Mouse (Mus musculus) spleen, embryonic (tissue): ENCODE measurements at regions not wholly inside any gene's neighbourhood (a gene's known extent, or its start where the extent isn't known, plus 50 kb on each side); places are given as distances from the start of the nearest gene placed in this dataset.

Source experiments
- CTCF ChIA-PET: fragments of 350-600 bp; sonication (Branson Sonifier 250); formaldehyde crosslinking; loops from one replicate; lab custom pipeline; 2022; lab: Charles Lee

DNA sequence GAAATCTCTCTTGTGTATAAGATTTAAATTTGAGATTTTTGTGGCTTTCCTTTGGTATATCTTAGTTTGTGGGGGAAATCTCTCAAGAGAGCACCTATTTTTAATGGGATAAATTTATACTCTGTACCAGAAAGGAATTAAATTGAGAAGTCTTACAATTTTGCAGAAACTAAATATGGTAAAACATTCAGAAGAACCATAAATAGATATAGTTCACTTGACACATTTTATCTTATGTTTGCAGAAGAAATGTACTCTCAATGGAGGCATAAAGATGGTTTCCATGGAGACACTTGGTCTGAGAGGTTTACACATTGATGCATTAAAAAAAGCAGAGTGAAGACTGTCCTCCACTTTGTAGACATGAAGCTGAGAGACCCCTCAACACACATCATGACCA is 86.9 kb downstream of the Ndufa10 start:
- CTCF ChIA-PET: no interaction called here

DNA sequence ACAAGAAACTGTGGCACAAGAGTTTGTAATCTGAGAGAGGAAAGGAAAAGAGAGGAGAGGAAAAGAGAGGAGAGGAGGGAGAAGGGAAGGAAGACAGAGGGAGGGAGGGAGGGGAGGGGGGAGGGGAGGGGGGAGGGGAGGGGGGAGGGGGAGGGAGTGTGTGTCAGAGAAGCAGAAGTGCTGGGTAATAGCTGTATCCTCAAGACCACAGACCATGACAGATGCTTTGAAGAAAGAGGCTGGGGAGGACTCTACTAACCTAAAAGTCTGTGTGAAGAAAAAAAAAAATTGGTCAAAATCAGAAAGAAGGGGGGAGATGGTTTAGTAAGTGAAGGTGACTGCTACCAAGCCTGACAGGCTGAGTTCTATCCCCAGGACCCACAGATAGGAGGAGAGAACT is 88.7 kb downstream of the Ndufa10 start:
- CTCF ChIA-PET: interaction anchor here (0.6 to 0.7 kb wide), 2 partner anchors 91 to 226 kb away, joined by 3 to 4 read pairs; no protein-coding TSS in a partner anchor

DNA sequence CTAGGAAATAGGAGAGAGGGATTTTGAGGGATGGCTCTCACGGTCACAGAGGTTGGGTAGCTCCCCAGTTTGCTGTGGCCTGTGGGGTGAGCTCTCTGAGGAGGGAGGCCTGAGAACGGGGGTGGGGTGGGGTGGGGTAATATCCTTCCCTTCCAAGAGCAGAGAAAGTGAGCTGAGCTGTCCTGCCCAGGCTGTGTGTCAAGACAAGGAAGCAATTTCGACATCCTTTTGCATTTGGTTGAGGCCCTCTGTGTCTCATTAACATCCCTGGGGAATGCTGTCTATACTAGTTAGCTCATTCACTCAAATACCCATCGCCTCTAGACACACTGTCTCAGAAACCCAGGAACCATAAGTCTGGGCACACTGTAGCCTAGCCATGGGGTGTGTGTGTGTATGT is 89.9 kb downstream of the Ndufa10 start:
- CTCF ChIA-PET: interaction anchor here (0.6 kb wide), 1 partner anchor 19 kb away, joined by 3 read pairs; no protein-coding TSS in a partner anchor

DNA sequence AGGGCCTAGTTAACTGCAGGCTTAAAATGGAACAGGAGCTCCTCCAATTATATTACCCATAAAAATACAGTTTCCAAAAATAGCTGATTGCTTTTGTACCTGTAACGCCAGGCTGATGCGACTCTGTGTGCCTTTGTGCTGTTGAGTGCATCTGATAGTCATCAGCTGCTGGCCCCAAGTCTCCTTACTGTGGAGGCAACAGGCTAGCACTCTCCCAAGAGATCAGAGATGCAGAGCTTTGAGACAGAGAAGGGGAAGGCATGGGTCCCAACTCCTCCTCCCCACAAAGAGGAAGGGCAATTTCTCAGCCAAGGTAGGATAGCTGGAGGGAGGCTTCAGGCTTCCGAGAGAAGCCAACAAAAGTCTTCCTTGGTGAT is 94.2 kb downstream of the Ndufa10 start:
- CTCF ChIA-PET: no interaction called here

DNA sequence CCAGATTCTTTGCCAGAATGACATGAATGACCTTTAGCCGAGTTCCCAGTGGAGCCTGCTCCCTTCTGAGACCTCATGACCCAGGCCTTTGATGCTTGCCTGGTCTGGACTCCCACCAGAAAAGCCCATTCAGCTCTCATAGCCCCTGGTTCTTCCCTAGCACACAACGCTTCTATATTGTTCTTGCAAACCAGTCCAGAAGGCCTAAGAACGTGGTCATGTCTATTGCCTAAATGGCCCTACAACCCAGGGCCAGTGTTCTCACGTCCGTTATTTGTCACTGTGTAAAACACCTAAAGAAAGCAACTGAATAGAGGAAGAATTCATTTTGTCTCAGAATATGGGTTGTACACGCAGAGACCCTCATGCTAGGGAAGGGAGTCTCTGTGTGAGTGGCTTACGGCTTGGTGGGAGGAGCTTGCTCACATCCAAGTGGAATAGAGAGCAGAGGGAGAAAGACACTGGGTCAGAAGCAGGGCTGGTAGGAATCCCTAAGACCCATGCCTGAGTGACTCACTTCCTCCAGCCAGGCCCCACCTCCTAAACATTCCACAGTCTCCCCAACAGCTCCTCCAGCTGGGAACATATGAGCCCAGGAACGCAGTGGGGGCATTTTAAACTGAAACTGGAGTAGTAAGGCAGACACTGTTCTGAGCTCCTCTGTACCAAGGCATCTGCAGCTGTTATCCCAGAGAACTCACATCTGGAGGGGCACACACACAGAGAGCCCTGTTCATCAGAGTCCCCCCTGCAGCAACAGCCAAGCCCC is 94.7 kb downstream of the Ndufa10 start:
- CTCF ChIA-PET: no interaction called here

DNA sequence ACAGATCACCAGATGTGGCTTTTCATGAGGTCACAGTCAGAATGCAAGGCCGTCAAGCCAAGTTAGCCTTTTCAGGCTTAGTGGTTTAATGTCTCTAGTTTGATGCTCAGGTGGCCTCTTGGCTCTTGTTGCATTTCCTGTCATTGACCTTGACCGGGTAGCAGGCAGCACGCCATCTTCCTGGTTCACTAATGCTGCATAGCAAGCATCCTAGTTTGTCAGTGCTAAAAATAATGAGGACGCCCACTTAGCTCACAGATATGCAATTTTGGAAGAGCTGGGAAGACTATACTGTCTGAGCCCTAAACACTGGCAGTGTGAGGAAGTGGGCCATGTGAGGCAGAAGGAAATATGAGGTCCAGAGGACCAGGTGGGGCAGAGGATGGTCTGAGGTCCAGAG is 97.2 kb downstream of the Ndufa10 start:
- CTCF ChIA-PET: no interaction called here

DNA sequence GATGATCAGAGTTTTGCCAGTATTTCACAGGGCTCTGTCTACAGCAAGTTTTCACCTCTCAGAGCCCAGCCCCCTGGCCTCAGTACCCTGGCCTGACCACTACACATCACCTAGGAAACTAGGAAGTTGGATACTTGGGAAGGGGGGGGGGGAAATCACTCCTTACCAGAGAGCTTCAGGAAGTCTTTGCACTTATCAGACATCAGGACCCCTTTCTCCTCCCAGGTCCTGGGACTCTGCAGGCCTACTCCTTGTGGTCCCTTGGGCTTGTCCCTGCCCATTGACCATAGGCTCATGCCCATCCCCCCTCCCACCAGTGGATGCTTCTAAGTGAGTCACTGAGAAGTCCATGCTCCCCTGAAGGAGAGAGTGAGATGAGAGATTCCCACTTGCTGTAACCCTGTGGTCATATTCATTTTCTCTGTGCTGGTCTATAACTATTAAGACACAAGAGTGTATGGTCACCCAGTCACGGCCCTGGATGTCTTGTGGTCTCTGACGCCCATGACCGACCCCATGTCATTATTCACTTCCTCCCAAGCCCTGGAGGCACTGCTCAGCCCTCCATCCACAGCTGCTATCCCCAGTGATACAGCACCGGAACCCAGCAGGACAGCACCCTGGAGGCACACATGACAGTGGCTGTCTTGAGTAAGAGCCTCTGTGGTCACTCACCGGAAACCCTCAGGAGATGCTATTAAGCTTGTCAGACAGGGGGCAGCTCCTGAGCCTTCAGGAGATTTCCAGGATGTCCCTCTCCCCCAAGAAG is 101.3 kb downstream of the Ndufa10 start:
- CTCF ChIA-PET: interaction anchor here (0.6 kb wide), 1 partner anchor 1612 kb away, joined by 9 read pairs; no protein-coding TSS in a partner anchor

DNA sequence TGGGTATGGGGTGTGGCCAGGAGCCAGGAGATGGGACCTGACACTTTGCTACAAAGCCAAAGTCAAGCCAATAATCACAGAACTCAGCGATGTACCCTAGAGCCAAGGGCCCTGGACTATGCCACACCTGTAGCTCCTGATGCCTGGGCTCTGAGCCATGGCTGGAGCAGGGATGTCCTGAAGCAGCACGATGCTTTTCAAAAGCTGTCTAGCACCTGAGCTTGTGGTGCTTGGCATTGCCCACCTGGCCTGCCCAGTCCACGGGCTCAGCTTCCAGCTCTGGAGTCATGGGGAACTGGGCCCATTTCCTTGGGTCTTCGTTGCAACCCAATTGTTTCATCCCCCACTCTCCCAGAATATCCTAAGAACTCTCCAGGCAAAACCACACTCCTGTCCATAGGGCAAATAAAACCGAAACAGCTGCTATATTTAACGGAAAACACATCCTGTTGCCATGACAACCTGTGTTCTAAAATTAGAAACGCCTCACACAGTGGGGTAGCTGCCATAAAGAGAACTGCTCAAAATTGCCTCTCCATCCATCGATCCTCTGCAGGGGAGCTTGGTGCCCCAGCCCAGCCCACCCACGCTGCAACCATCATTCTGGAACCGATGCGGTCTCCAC is 102.2 kb downstream of the Ndufa10 start:
- CTCF ChIA-PET: no interaction called here

DNA sequence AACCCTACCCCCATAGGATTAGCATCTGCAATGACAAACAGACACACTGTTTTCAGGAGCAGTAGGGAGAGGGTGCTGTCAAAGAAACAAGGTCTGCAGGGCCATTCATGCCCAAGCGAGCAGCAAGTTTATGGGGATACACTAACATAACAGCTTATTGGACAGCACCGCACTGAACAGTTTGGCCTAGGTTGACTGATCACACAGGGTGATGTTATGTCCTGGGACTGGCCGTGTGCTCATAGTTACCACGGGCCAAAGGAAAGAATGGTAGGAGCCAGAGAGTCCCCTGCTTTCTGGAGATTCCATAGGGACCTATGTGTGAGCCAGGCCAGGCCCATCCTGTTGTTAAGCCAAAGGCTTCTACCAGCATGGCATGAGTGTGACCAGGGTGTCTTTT is 102.8 kb downstream of the Ndufa10 start:
- CTCF ChIA-PET: no interaction called here

DNA sequence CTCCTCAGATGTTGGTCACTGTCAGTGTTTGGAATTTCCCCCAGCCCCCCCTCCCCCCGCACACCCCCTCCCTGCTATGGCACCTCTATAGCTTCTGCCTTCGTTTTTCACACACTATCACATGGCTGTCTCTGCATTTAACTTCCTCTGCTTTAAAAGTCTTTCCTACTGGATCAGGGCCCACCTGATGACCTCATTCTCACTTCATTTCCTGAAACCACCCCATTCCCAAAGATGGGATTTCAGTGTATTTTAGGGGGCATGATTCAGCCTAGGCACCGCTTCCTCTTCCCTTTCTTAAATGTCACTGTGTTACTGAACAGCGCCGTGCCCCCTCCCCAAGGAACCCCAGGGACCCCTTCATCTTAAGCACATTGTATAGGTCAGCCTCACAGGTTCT is 103.7 kb downstream of the Ndufa10 start:
- CTCF ChIA-PET: no interaction called here

DNA sequence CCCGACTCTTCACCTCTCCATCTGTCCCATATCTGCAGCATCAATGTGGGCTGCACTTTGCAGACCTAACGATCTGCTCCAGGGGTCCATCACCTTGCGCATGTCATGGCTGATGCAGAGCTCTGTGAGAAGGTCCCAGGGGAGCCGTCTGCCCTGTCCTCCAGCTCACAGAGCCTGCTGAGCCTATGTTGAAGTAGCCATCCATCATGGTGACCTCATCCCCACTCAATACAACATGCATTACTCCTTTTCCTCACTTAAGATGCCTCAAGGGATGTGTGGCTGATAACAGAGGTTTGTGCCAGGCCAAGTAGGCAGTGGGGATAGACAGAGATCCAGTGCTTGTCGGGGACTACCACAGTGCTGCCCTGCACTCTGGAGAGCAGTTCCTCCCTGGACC is 107.4 kb downstream of the Ndufa10 start:
- CTCF ChIA-PET: no interaction called here

DNA sequence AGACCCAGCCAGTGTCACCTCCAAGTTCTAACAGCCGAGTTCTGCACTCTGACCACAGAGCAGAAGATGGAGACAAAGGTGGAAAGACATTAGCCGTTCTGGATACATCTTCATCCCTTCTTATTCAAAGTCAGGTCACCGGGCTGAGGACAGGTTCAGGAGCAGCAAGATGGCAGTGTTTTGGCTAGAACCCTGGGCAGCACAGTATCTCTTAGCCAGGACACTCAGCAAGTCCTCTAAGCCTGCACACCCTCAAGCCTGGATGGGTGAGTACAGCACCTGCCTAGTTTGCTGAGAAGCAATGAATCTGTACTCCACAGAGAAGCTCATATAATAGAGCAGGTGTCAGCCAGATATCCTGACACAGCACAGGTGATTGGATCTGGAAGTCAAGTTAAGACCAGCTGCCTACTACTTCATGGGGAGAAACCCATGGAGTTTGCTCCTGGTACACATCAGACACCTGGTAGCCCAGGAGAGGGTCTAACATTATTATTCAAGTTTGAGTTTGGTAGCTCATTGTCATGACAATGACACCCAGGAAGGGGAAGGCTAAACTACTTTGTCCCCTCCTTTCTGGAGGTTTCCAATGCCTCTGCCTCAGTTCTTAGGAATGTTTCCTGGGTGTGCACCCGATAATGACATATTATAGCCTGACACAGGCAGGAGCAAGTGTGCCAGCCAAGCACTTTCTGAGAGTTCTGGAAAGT is 108.1 kb downstream of the Ndufa10 start:
- CTCF ChIA-PET: interaction anchor here (0.7 kb wide), 1 partner anchor 18 kb away, joined by 3 read pairs; no protein-coding TSS in a partner anchor

DNA sequence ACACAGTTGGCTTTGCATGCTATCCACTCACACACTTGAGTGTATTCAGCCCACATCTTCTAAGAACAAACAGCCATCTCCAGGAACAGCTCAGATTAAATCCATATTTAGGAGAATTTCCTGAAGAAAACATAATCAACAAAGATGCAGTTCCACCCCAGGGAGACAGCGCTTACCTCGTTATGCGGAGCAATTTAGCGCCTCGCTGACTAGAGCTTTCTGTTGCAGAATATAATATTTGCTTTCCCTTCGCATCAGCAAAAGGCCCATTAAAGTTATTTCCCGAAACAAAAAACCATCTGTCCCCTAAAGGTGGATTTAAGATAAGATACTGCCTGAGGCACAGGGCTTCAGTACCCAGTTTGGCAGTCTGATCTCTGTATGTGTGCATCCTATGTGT is 112.0 kb downstream of the Ndufa10 start:
- CTCF ChIA-PET: no interaction called here

DNA sequence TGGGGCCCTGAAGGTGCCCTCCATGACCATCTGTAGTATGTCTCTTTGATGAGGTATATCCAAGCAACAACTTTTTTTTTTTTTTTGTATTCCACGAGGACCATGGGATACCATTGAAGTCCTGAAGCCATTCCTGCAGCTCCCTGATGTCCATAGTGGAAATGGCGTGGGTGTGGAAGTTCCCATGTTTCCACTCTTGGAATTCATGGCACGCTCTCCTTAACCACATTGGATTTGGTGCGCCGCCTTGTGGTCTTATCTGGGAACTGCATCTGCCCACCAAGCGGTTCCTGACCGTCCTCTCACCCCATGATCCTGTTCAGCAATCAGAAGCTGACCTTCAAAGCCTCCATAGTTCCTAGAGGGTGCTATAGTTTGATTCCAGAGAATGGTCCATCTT is 113.4 kb downstream of the Ndufa10 start:
- CTCF ChIA-PET: interaction anchor here (0.7 to 1.1 kb wide), 2 partner anchors 398 to 1232 kb away, joined by 4 to 7 read pairs; no protein-coding TSS in a partner anchor

DNA sequence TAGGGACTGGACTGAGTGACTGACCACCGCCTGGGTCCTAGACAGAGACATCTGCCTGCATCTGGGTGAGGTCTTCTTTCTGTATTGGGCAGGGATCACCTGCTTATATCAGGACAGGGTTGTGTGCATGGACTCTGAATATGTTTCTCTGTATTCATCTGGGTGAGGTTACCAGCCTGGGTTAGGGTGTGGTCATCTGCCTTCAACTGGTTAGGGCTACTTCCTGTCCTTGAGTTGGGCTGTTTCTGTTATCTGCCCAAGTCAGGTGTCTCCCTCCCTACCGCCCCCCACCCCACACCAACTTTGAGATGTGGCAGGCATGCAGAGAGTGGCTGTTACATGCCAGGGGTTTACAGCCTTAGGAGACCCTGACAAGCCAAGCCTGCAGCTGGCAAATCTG is 114.2 kb downstream of the Ndufa10 start:
- CTCF ChIA-PET: no interaction called here

DNA sequence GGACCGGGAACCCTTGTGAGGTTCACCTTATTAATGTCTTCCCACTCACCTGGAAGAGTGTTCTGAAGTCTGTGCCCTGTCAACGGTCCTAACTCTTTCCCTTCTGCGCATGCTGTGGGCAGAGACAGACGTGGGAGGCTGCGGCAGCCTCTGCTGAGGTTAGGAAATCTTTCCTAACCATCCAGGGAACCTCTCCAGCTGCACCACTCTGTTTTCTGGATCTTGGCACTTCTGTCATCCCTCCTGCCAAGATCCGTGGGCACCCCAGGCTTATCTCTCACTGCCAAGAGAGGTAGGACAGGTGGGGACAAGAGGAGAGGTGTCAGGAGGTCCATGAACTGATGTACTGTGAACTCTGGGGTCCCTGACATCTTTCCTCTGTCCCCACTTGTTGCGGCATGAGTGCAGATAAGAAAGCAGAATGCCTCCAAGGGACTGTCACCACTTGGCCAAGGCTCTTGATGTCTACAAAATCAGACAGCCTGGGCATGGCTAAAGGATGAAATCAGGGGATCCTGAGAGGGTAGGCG is 114.8 kb downstream of the Ndufa10 start:
- CTCF ChIA-PET: no interaction called here

DNA sequence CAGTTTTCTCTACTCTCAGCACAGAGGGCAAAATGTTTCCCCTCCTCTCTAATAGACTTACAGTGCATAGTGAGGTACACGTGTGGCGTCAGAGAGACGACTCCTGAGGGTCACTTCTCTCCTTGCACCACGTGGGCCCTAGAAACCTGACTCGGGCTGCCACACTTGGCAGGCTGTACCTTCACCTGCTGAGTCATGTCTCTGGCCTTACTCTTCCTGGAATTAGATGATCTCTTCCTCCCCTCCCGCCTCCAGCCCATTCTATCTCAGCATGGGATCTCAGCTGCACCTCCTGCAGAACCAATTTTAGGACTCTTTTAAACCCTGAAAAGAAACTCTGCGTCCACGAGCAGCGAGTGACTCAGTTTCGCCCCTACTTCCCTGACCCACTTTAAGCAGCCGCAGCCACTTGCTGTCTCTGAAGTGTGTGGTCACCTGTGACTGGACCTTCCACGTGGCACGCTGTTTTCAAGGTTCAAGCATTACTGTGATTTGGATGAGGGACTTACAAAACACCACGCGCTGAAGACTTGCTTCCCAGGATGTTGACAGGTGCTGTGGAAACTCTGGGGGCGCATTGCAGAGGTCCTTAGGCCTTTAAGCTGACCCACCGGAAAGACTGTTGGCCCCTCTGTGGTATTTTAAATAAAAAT is 125.2 kb downstream of the Ndufa10 start:
- CTCF ChIA-PET: no interaction called here

DNA sequence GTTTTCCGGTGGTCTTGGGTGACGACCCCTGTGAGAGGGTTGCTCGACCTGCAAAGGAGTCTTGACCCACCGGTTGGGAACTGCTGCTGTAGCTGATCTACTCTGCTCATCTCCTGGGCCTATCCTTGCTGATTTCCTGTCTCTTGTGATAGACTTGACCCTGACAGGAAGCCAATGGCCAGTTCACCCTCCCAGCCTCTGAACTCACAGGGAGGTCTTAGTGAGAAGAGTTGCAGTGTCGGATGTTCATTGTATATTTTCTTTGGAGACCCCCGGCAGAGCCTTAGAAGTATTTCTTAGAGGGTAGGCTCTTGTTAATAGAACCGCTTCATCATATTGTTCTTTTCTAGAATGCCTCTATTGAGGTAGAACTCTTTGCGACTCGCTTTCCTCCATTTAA is 126.0 kb downstream of the Ndufa10 start:
- CTCF ChIA-PET: no interaction called here

DNA sequence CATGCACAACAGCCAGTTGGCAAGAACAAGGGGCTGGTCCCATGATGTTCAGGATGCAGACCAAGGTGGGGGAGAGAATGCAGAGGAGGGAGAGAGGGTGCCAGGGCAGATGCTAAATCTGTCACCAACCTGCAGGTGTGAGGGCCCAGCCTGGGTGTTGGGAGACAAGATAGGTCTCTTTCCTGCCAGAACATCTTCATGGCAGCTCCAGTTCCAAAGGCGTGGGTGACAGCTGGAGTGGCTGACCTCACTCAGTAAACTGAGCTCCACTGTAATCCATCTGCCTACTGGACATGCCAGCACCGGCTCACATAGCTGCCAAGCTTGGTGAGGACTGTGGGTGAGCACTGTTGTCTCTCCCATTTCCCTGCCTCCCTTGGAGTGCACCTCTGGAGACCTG is 129.9 kb downstream of the Ndufa10 start:
- CTCF ChIA-PET: no interaction called here

DNA sequence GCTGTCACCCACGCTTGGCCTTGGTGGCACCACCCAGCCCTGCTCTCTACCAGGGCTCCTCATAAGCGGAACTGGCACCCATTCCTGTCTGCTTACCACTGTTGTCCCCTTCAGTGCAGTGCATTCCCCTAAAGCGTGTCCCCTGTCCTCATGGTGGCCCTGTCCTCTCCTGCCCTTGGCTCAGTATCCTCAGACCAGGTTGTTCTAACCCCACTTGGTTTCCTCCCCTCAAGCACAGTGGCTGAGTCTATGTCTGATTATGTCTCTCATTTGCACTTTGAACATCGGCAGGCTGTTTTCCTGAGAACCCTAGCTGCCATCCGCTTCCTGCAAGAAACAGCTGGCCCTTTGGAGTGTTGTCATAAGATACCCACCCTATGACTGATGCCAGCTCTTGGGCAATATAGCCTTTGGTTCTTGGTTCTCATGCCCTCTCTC is 130.5 kb downstream of the Ndufa10 start:
- CTCF ChIA-PET: no interaction called here
